Mouse (Mus musculus) forebrain, embryonic 11.5 days (tissue): ENCODE data around the gene Pomgnt1. TPM values are rescaled to one million over a fixed set of nuclear protein-coding genes. Genes with fewer than 3 reads are reported as not detected.

Experiments used
- polyA plus RNA-seq: library from polyadenylated mRNA; unstranded; fragments of >200 nt; fragmentation: Nextera tagmentation; extraction: Ambion mirVana; gene quantifications from 2 replicates; pipeline ENCODE4 v1.2.1, GENCODE M21; 2014

Gene Pomgnt1
- polyA plus RNA-seq, 1 experiment from 2014 or later, result 54.9 TPM

Other genes with a start within 250 kb of the Pomgnt1 start
- not detected in 2 replicates for gene Kncn, start 239.4 kb upstream of the Pomgnt1 start, polyA plus RNA-seq
- gene 6430628N08Rik, start 233.2 kb upstream of the Pomgnt1 start, polyA plus RNA-seq, result not detected in 2 replicates
- gene Dmbx1, start 183.9 kb upstream of the Pomgnt1 start, polyA plus RNA-seq, result 0.35 and 0.48 TPM in 2 replicates
- gene Faah, start 105.9 kb upstream of the Pomgnt1 start, polyA plus RNA-seq, result 1.2 and 1.7 TPM in 2 replicates
- 16.4 and 17.4 TPM in 2 replicates for gene Nsun4, start 70.0 kb upstream of the Pomgnt1 start, polyA plus RNA-seq
- gene Uqcrh, start 48.8 kb upstream of the Pomgnt1 start, polyA plus RNA-seq, result 385 TPM in 2 replicates
- 70.1 and 71.4 TPM in 2 replicates for gene Lrrc41, start 48.6 kb upstream of the Pomgnt1 start, polyA plus RNA-seq
- 79.1 and 79.2 TPM in 2 replicates for gene Rad54l, start 150 bp upstream of the Pomgnt1 start, polyA plus RNA-seq
- gene Lurap1, start 27.5 kb downstream of the Pomgnt1 start, polyA plus RNA-seq, result 2.3 and 2.8 TPM in 2 replicates
- 0.19 TPM in 1 of 2 replicates, not detected in the other for gene Tspan1, start 43.8 kb downstream of the Pomgnt1 start, polyA plus RNA-seq
- not detected in 2 replicates for gene 1700042G07Rik, start 49.5 kb downstream of the Pomgnt1 start, polyA plus RNA-seq
- not detected in 2 replicates for gene Gm49337, start 49.5 kb downstream of the Pomgnt1 start, polyA plus RNA-seq
- gene Pik3r3, start 97.8 kb downstream of the Pomgnt1 start, polyA plus RNA-seq, result 58.0 and 71.4 TPM in 2 replicates